Mouse (Mus musculus) Patski (cell line): ENCODE data around the gene Ankef1. TPM values are rescaled to one million over a fixed set of nuclear protein-coding genes. Genes with fewer than 3 reads are reported as not detected.

Experiments used
- ATAC-seq: fragments of 100-300 bp; one replicate; pipeline ENCODE4 v1.8.0; 2021
- CTCF ChIA-PET: fragments of 350-600 bp; sonication (Branson Sonifier 250); formaldehyde crosslinking; loops from one replicate; lab custom pipeline; 2022; ENCODE audit warnings: inconsistent platforms; lab: Charles Lee
- POLR2A ChIA-PET: fragments of 350-600 bp; sonication (Branson Sonifier 250); formaldehyde crosslinking; loops from one replicate; lab custom pipeline; 2022; ENCODE audit warnings: antibody characterized with exemption, inconsistent platforms; lab: Charles Lee
- DNase-seq: peaks from one replicate; pipeline ENCODE4 v3.0.0-alpha.2; 2011; ENCODE audit warnings: low read depth, low spot score
- H3K27me3 ChIP-seq: fragments of 371-371 bp; one replicate; pipeline ENCODE4 v1.5.1; 2021
- CTCF ChIP-seq: fragments of 100-300 bp; IDR thresholded peaks from one replicate; pipeline ENCODE4 v1.5.1; 2021
- in situ Hi-C: fragments of 300-500 bp; cut with MboI; formaldehyde crosslinking; loops from 3 replicates; pipeline ENCODE4 v1.11.1; 2018; ENCODE audit warnings: low pct_unique_long_range_greater_than_20kb, mixed read lengths
- polyA plus RNA-seq: library from polyadenylated mRNA; unstranded; gene quantifications from one replicate; pipeline ENCODE4 v1.2.3, GENCODE M21; 2021

Gene Ankef1
- not detected for polyA plus RNA-seq

DNA sequence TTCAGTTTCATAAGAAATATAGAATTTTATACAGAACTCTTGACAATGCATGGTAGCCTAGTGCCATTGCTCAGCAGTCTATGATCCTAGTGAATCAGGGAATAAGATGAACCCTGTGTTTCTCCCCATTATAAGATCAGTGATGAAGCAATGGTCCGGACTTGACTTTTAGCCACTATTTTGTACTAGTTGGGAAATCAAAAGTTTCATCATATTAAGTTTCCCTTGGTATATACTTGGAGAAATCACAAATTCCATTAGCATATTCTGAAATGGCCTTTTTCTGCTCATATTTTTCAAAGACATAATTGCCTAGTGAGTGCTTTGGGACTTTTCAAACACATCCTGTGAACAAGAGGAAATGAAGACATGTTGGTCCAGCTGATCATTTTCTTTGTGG lies at the start of gene Ankef1:
Gene Ankef1 (plus strand): TSS at position 260 of the 400 bp plus-strand sequence.
- peaks cover 4% of the 10 kb centered on the region for H3K27me3 ChIP-seq
- POLR2A ChIA-PET, result no interaction called here
- in situ Hi-C loops, result no loop called here
- DNase-seq (no peak), ATAC-seq (no peak)
- CTCF ChIA-PET, result interaction anchor here (1.3 kb wide), 1 partner anchor 42 kb away, joined by 3 read pairs; no protein-coding TSS in a partner anchor
- no peak for TF ChIP-seq CTCF

DNA sequence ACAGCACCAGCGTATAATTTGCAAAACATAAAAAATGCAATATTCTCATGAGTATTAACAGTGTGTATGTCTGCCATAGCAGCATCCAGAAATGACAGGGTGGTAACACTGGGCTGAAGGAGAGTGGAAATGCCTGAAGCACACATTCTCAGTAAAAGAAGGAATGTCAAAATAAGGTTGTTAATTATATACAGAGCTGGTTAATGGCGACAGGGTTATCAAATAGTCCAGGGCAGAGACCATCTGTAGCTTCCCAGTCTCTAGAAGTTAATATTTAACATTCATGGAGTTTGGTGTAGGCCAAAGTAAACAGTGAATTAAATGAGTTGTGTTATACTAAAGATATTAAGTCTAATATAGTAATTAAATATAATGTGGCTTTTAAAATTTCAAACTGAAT lies 45.2 kb upstream of the Ankef1 start:
- no peak for TF ChIP-seq CTCF
- DNase-seq, result no peak
- POLR2A ChIA-PET, result no interaction called here
- peaks cover 6% of the 10 kb centered on the region for H3K27me3 ChIP-seq
- in situ Hi-C loops, result no loop called here
- ATAC-seq, result no peak
- CTCF ChIA-PET, result no interaction called here

DNA sequence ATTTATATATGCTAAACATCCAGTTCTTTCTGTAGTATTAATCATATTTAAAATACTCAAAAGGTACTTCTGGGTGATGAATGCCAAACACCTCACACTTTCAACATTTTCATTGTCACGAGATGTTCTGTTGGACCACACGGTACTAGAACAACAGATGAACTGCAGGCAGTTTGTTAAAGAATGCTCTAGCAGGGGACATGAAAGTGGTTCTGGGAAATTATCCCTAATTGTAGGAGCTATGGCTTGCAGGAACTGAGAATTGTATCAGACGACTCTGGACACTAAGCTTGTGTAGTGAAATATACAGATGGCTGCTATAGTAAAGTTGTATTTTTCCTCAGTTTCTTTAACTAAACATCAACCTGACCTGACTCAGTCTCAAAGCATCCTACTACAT lies 44.8 kb upstream of the Ankef1 start:
- no peak for DNase-seq
- peaks cover 6% of the 10 kb centered on the region for H3K27me3 ChIP-seq
- no peak for ATAC-seq
- ChIA-PET CTCF (no interaction called here), POLR2A (no interaction called here)
- TF ChIP-seq CTCF, result no peak
- in situ Hi-C loops, result no loop called here

- ATAC-seq (no peak), DNase-seq (no peak)
- H3K27me3 ChIP-seq, result peaks cover 14% of the 10 kb centered on the region
- no peak for TF ChIP-seq CTCF
- POLR2A ChIA-PET, result no interaction called here
- CTCF ChIA-PET, result no interaction called here
- in situ Hi-C loops, result loop anchor here (25.0 kb wide), 2 partner anchors 1285 to 1460 kb away; no protein-coding TSS in a partner anchor
Observed at GRCm38 (mm10) chr2:136477656-136478055, 24.1 kb upstream of the Ankef1 start.

DNA sequence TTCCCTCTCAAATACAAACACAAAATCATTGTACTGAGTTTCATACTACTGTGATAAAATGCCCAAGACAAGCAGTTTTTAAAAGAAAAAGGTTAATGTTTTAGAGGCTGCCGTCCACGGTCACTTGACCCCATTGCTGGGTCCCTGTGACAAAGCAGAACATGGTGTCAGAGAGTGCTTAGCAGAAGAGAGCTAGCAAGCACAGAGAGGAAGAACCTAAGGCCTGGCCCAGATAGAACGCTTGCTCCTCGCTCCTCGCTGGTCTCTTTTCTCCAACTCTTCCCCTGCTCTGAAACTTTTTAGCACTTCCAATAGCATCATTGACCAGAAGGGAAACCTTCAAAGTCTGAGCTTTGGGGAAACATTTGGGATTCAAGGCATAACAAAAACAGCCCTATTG lies 19.4 kb upstream of the Ankef1 start:
- DNase-seq (no peak), ATAC-seq (no peak)
- POLR2A ChIA-PET, result no interaction called here
- in situ Hi-C loops, result loop anchor here (25.0 kb wide), 2 partner anchors 1280 to 1455 kb away; no protein-coding TSS in a partner anchor
- TF ChIP-seq CTCF, result no peak
- peaks cover 14% of the 10 kb centered on the region for H3K27me3 ChIP-seq
- CTCF ChIA-PET, result no interaction called here

- peaks cover 8% of the 10 kb centered on the region for H3K27me3 ChIP-seq
- TF ChIP-seq CTCF, result no peak
- ChIA-PET POLR2A (no interaction called here), CTCF (no interaction called here)
- ATAC-seq (no peak), DNase-seq (no peak)
- in situ Hi-C loops, result loop anchor here (25.0 kb wide), 2 partner anchors 1279 to 1454 kb away; no protein-coding TSS in a partner anchor
Observed at GRCm38 (mm10) chr2:136483058-136483457, 18.7 kb upstream of the Ankef1 start.

GRCm38 (mm10) chr2:136484955-136485354 lies 16.8 kb upstream of the Ankef1 start:
- DNase-seq (no peak), ATAC-seq (no peak)
- H3K27me3 ChIP-seq, result peaks cover 6% of the 10 kb centered on the region
- CTCF ChIA-PET, result interaction anchor here (0.8 to 1.0 kb wide), 2 partner anchors 19 to 29 kb away, joined by 3 to 4 read pairs; no protein-coding TSS in a partner anchor
- TF ChIP-seq CTCF, result no peak
- in situ Hi-C loops, result loop anchor here (25.0 kb wide), 2 partner anchors 1277 to 1452 kb away; no protein-coding TSS in a partner anchor
- POLR2A ChIA-PET, result no interaction called here

- H3K27me3 ChIP-seq, result peaks cover 6% of the 10 kb centered on the region
- POLR2A ChIA-PET, result no interaction called here
- ATAC-seq, result no peak
- DNase-seq, result no peak
- in situ Hi-C loops, result loop anchor here (25.0 kb wide), 2 partner anchors 1277 to 1452 kb away; no protein-coding TSS in a partner anchor
- no peak for TF ChIP-seq CTCF
- CTCF ChIA-PET, result interaction anchor here (0.7 to 1.3 kb wide), 6 partner anchors 18 to 401 kb away, joined by 3 to 4 read pairs (median 3); no protein-coding TSS in a partner anchor
Observed at GRCm38 (mm10) chr2:136485401-136485800, 16.3 kb upstream of the Ankef1 start.

GRCm38 (mm10) chr2:136485815-136486619 lies 15.7 kb upstream of the Ankef1 start:
- ChIA-PET CTCF (interaction anchor here (0.7 to 1.3 kb wide), 6 partner anchors 18 to 400 kb away, joined by 3 to 4 read pairs (median 3); no protein-coding TSS in a partner anchor), POLR2A (interaction anchor here (0.6 kb wide), 2 partner anchors 73 to 623 kb away, joined by 3 read pairs; no protein-coding TSS in a partner anchor)
- H3K27me3 ChIP-seq, result peaks cover 5% of the 10 kb centered on the region
- TF ChIP-seq CTCF, result peak; percentile 44
- in situ Hi-C loops, result loop anchor here (25.0 kb wide), 2 partner anchors 1276 to 1451 kb away; no protein-coding TSS in a partner anchor
- ATAC-seq (peak; percentile 84), DNase-seq (peak; percentile 38)

DNA sequence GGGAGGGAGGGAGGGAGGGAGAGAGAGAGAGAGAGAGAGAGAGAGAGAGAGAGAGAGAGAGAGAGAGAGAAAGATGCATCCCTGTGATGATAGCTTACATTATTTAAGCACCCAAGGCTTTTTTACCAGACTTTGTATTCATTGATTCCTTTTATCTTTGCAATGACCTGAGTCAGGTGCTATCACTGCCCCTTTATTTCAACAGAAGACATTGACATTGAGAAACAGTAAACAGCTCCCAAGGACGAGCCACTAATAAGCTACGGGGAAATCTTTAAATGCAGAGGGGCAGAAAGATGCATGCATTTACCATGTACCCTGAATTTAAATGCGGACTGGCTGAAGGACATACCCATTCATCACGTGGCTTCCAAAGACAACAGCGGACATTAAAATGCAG lies 14.7 kb upstream of the Ankef1 start:
- no peak for TF ChIP-seq CTCF
- ATAC-seq, result no peak
- no peaks in the 10 kb centered on the region for H3K27me3 ChIP-seq
- ChIA-PET CTCF (interaction anchor here (1.5 kb wide), 1 partner anchor 110 kb away, joined by 3 read pairs; no protein-coding TSS in a partner anchor), POLR2A (no interaction called here)
- in situ Hi-C loops, result loop anchor here (25.0 kb wide), 2 partner anchors 1275 to 1450 kb away; no protein-coding TSS in a partner anchor
- DNase-seq, result no peak
